Mouse (Mus musculus): ENCODE measurements around the gene Slc7a15. TPM values are rescaled to one million over a fixed set of nuclear protein-coding genes. Genes with fewer than 3 reads are reported as not detected.

The Slc7a15 gene
- total and polyA plus RNA-seq, 3 experiments, result not detected

DNA sequence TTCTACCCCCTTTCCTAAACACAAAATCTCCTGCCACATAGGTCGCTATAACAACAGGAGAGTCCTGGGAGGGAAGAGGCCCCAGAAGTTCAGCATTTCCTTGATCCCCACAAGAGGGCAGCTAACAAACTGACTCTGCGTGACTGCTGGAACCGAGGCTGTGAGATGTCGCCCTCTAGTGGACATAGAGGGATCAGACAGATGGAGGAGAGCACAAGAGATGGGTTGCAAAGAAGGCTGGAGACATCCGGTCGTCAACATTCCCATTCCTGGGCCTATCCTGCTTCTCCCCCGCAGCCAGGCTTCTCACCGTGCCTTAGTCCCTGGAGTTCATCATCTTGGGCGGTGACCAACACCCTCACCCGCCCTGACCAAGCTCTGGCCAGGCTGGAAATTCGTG, 51.5 kb downstream of the Slc7a15 start:
- H3K9ac ChIP-seq (ENCODE audit: control insufficient read depth, low read depth, low read length, poor library complexity, severe bottlenecking), result no peak overlapping the region
- H3K27ac ChIP-seq (ENCODE audit: control insufficient read depth, low read depth, low read length), result no peak overlapping the region
- H3K79me2 ChIP-seq (ENCODE audit: control insufficient read depth, insufficient read depth, low read length, poor library complexity), result no peaks in the 10 kb centered on the region
- TF ChIP-seq RAD21 (IDR thresholded peaks at IDR 0.05; ENCODE audit: low read depth, low read length) (peak; percentile 81), MXI1 (IDR thresholded peaks at IDR 0.05; ENCODE audit: low read depth, low read length) (no peak), KAT2A (conservative IDR thresholded peaks at IDR 0.05; ENCODE audit: low read depth, low read length) (no peak), NELFE (IDR thresholded peaks at IDR 0.05; ENCODE audit: low read depth, low read length) (no peak), TBP (IDR thresholded peaks at IDR 0.05; ENCODE audit: low read depth, low read length) (no peak), TAL1 (IDR thresholded peaks at IDR 0.05; ENCODE audit: low read length) (no peak), HCFC1 (IDR thresholded peaks at IDR 0.05; ENCODE audit: low read depth, low read length) (peak; percentile 44; the same call in 1 of the 2 replicates), USF1 (IDR thresholded peaks at IDR 0.05; ENCODE audit: low read depth, low read length) (no peak), ZC3H11A (IDR thresholded peaks at IDR 0.05; ENCODE audit: low read depth, low read length) (peak; percentile 66), CTCF (IDR thresholded peaks at IDR 0.05 in 2 of 3, conservative IDR thresholded peaks at IDR 0.05 in 1 of 3; ENCODE audit: control insufficient read depth in 1 of 3, insufficient read depth in 1 of 3, low read depth in 2 of 3, low read length in 3 of 3, poor library complexity in 1 of 3, severe bottlenecking in 1 of 3) (peak; percentile 97 to 99 (median 99)), SMC3 (IDR thresholded peaks at IDR 0.05; ENCODE audit: low read depth, low read length) (peak; percentile 94), ETS1 (IDR thresholded peaks at IDR 0.05; ENCODE audit: low read depth, low read length) (no peak), MAZ (IDR thresholded peaks at IDR 0.05; ENCODE audit: low read depth, low read length) (no peak)
- no peaks in the 10 kb centered on the region for H3K9me3 ChIP-seq (replicated peaks; ENCODE audit: insufficient read depth, low read length)
- no peaks in the 10 kb centered on the region for H3K4me1 ChIP-seq (ENCODE audit: control insufficient read depth in 1 of 2, insufficient read depth in 2 of 2, low read length in 2 of 2)
- H3K36me3 ChIP-seq (ENCODE audit: control insufficient read depth in 1 of 2, insufficient read depth in 2 of 2, low read length in 2 of 2), result no peaks in the 10 kb centered on the region; a peak in 1 of 4 replicates
- no peak overlapping the region for H3K4me3 ChIP-seq (ENCODE audit: control insufficient read depth in 1 of 2, insufficient read depth in 1 of 2, low read depth in 2 of 2, low read length in 2 of 2)
- peak; percentile 90 for DNase-seq (ENCODE audit: low read depth, low spot score)
- H3K27me3 ChIP-seq (ENCODE audit: control insufficient read depth in 1 of 2, insufficient read depth in 2 of 2, low read length in 2 of 2), result no peaks in the 10 kb centered on the region; a peak in 1 of 4 replicates

DNA sequence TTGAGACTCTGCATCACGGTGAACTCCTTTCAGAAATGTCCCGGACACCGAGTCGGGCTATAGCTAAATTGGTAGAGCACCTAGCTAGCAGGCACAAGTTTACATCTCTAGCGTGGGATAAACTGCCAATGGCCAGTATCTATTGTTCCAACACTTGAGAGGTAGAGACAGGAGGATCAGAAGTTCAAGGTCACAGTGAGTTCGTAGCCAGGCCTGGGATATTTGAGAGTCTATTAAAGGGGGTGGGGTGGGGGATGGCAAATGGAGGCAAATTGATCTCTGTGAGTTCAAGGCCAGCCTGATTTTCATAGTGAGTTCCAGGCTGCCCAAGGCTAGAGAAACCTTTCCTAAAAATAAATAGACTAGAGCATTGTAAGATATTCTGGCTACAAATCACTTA, 52.1 kb downstream of the Slc7a15 start:
- no peaks in the 10 kb centered on the region for H3K79me2 ChIP-seq (ENCODE audit: control insufficient read depth, insufficient read depth, low read length, poor library complexity)
- H3K9ac ChIP-seq (ENCODE audit: control insufficient read depth, low read depth, low read length, poor library complexity, severe bottlenecking), result no peak overlapping the region
- no peaks in the 10 kb centered on the region for H3K4me1 ChIP-seq (ENCODE audit: control insufficient read depth in 1 of 2, insufficient read depth in 2 of 2, low read length in 2 of 2)
- DNase-seq (ENCODE audit: low read depth, low spot score), result no peak
- no peak for TF ChIP-seq GATA1 (IDR thresholded peaks at IDR 0.05; ENCODE audit: low read depth, low read length)
- no peaks in the 10 kb centered on the region; a peak in 1 of 4 replicates for H3K36me3 ChIP-seq (ENCODE audit: control insufficient read depth in 1 of 2, insufficient read depth in 2 of 2, low read length in 2 of 2)
- H3K27me3 ChIP-seq (ENCODE audit: control insufficient read depth in 1 of 2, insufficient read depth in 2 of 2, low read length in 2 of 2), result no peaks in the 10 kb centered on the region; a peak in 1 of 4 replicates
- H3K27ac ChIP-seq (ENCODE audit: control insufficient read depth, low read depth, low read length), result no peak overlapping the region
- H3K4me3 ChIP-seq (ENCODE audit: control insufficient read depth in 1 of 2, insufficient read depth in 1 of 2, low read depth in 2 of 2, low read length in 2 of 2), result no peak overlapping the region
- no peaks in the 10 kb centered on the region for H3K9me3 ChIP-seq (replicated peaks; ENCODE audit: insufficient read depth, low read length)

GRCm38 (mm10) chr12:8545066-8545610, 53.7 kb downstream of the Slc7a15 start:
- DNase-seq (ENCODE audit: low read depth, low spot score), result no peak
- Histone ChIP-seq H3K79me2 (ENCODE audit: control insufficient read depth, insufficient read depth, low read length, poor library complexity) (no peaks in the 10 kb centered on the region), H3K27me3 (ENCODE audit: control insufficient read depth in 1 of 2, insufficient read depth in 2 of 2, low read length in 2 of 2) (no peaks in the 10 kb centered on the region; a peak in 1 of 4 replicates), H3K4me3 (ENCODE audit: control insufficient read depth in 1 of 2, insufficient read depth in 1 of 2, low read depth in 2 of 2, low read length in 2 of 2) (no peak overlapping the region), H3K9me3 (replicated peaks; ENCODE audit: insufficient read depth, low read length) (no peaks in the 10 kb centered on the region), H3K36me3 (ENCODE audit: control insufficient read depth in 1 of 2, insufficient read depth in 2 of 2, low read length in 2 of 2) (no peaks in the 10 kb centered on the region; a peak in 1 of 4 replicates), H3K9ac (ENCODE audit: control insufficient read depth, low read depth, low read length, poor library complexity, severe bottlenecking) (no peak overlapping the region), H3K4me1 (ENCODE audit: control insufficient read depth in 1 of 2, insufficient read depth in 2 of 2, low read length in 2 of 2) (no peaks in the 10 kb centered on the region), H3K27ac (ENCODE audit: control insufficient read depth, low read depth, low read length) (no peak overlapping the region)
- TF ChIP-seq CHD2 (IDR thresholded peaks at IDR 0.05; ENCODE audit: low read length) (no peak), TCF12 (IDR thresholded peaks at IDR 0.05; ENCODE audit: low read depth, low read length) (no peak), ZNF384 (IDR thresholded peaks at IDR 0.05; ENCODE audit: low read depth, low read length) (no peak), MAX (IDR thresholded peaks at IDR 0.05; ENCODE audit: low read length) (no peak), KAT2A (conservative IDR thresholded peaks at IDR 0.05; ENCODE audit: low read depth, low read length) (no peak), ZKSCAN1 (IDR thresholded peaks at IDR 0.05; ENCODE audit: low read depth, low read length) (no peak), ZMIZ1 (IDR thresholded peaks at IDR 0.05; ENCODE audit: low read depth, low read length) (no peak), UBTF (IDR thresholded peaks at IDR 0.05; ENCODE audit: borderline replicate concordance, insufficient read depth, low read depth, low read length) (no peak), TBP (IDR thresholded peaks at IDR 0.05; ENCODE audit: low read depth, low read length) (no peak), MAFK (IDR thresholded peaks at IDR 0.05; ENCODE audit: borderline replicate concordance, low read depth, low read length) (no peak), SIN3A (IDR thresholded peaks at IDR 0.05; ENCODE audit: low read length) (no peak), MAZ (IDR thresholded peaks at IDR 0.05; ENCODE audit: low read depth, low read length) (no peak), NRF1 (IDR thresholded peaks at IDR 0.05; ENCODE audit: insufficient read depth, low read depth, low read length, poor library complexity, severe bottlenecking) (no peak), CHD1 (IDR thresholded peaks at IDR 0.05; ENCODE audit: low read depth, low read length) (no peak)

All from MEL (cell line).